Mouse (Mus musculus) gastrocnemius, postnatal 36 days (tissue): Measurements from ENCODE around the gene Dynlt1f. TPM values are rescaled to one million over a fixed set of nuclear protein-coding genes. Genes with fewer than 3 reads are reported as not detected.
"Not testable (repeated sequence)": the region's sequence is repeated elsewhere in the genome, so short reads cannot be mapped to it uniquely, and the experiment has no call there.

ENCODE experiments used
- DNase-seq, 2 experiments: peaks; one replicate each; pipeline ENCODE4 v3.0.0; 2022
- intact Hi-C: fragments of 180-260 bp; cut with DNase I; formaldehyde crosslinking; loops from one replicate; pipeline ENCODE4 v1.15.1; 2025
- long read RNA-seq, 2 experiments: library from polyadenylated mRNA; stranded (forward); transcript quantifications; one replicate each; pipeline ENCODE4 v2.0.0; 2021
- total RNA-seq, 2 experiments: library from RNA; stranded (reverse); gene quantifications; 2 replicates each; pipeline ENCODE4 v1.2.3; 2021

Gene Dynlt1f
- total RNA-seq = 10 to 100 TPM; 48.9 to 50.1 TPM
- long read RNA-seq, experiment 1, transcript Dynlt1f-201 (5 exons, 771 nt) = major isoform, 9 of 24 reads
- long read RNA-seq, experiment 1, partial matches to known transcripts = 4 of 24 reads
- long read RNA-seq, experiment 1, other reads (novel, unspliced or antisense) = 11 of 24 reads
- long read RNA-seq, experiment 2, transcript Dynlt1f-201 (5 exons, 771 nt) = major isoform, 8 of 22 reads
- long read RNA-seq, experiment 2, partial matches to known transcripts = 3 of 22 reads
- long read RNA-seq, experiment 2, other reads (novel, unspliced or antisense) = 11 of 22 reads

GRCm38 (mm10) chr17:6655567-6656281 lies at the start of gene Dynlt1f:
Gene Dynlt1f, minus strand, starts transcription at chr17:6655900.
- peak; percentile 42 to 65 for DNase-seq
- intact Hi-C loops = not testable (repeated sequence)

GRCm38 (mm10) chr17:6703381-6704270 lies 47.9 kb upstream of the Dynlt1f start:
- DNase-seq, intact Hi-C loops: not testable (repeated sequence)

- DNase-seq, intact Hi-C loops: not testable (repeated sequence)
These were observed 47.0 kb upstream of the Dynlt1f start for GRCm38 (mm10) chr17:6702625-6703221.

- intact Hi-C loops, DNase-seq: not testable (repeated sequence)
These were observed 44.4 kb upstream of the Dynlt1f start for GRCm38 (mm10) chr17:6700077-6700476.

GRCm38 (mm10) chr17:6699502-6699901 lies 43.8 kb upstream of the Dynlt1f start:
- DNase-seq, intact Hi-C loops: not testable (repeated sequence)

- peak; percentile 33 to 58 for DNase-seq
- intact Hi-C loops = not testable (repeated sequence)
These were observed 41.6 kb upstream of the Dynlt1f start for GRCm38 (mm10) chr17:6697224-6697775.

GRCm38 (mm10) chr17:6696521-6696920 lies 40.8 kb upstream of the Dynlt1f start:
- DNase-seq, intact Hi-C loops: not testable (repeated sequence)

- intact Hi-C loops, DNase-seq: not testable (repeated sequence)
These were observed 40.0 kb upstream of the Dynlt1f start for GRCm38 (mm10) chr17:6695712-6696111.

GRCm38 (mm10) chr17:6691596-6691995 lies 35.9 kb upstream of the Dynlt1f start:
- DNase-seq = peak; percentile 76 to 80
- intact Hi-C loops = not testable (repeated sequence)

- intact Hi-C loops, DNase-seq: not testable (repeated sequence)
These were observed 33.6 kb upstream of the Dynlt1f start for GRCm38 (mm10) chr17:6689344-6689743.

GRCm38 (mm10) chr17:6686299-6686971 lies 30.7 kb upstream of the Dynlt1f start:
- DNase-seq, intact Hi-C loops: not testable (repeated sequence)

GRCm38 (mm10) chr17:6685288-6685818 lies 29.7 kb upstream of the Dynlt1f start:
- DNase-seq, intact Hi-C loops: not testable (repeated sequence)

- DNase-seq, intact Hi-C loops: not testable (repeated sequence)
These were observed 29.0 kb upstream of the Dynlt1f start for GRCm38 (mm10) chr17:6684464-6685287.

GRCm38 (mm10) chr17:6683702-6684101 lies 28.0 kb upstream of the Dynlt1f start:
- DNase-seq, intact Hi-C loops: not testable (repeated sequence)

GRCm38 (mm10) chr17:6681721-6682120 lies 26.0 kb upstream of the Dynlt1f start:
- intact Hi-C loops, DNase-seq: not testable (repeated sequence)

GRCm38 (mm10) chr17:6678063-6678462 lies 22.4 kb upstream of the Dynlt1f start:
- intact Hi-C loops, DNase-seq: not testable (repeated sequence)

- intact Hi-C loops, DNase-seq: not testable (repeated sequence)
These were observed 18.6 kb upstream of the Dynlt1f start for GRCm38 (mm10) chr17:6674297-6674696.

- intact Hi-C loops, DNase-seq: not testable (repeated sequence)
These were observed 12.8 kb upstream of the Dynlt1f start for GRCm38 (mm10) chr17:6668522-6668921.
